ENCODE assay signal across 28 mouse cellular contexts in the genomic region with DNA sequence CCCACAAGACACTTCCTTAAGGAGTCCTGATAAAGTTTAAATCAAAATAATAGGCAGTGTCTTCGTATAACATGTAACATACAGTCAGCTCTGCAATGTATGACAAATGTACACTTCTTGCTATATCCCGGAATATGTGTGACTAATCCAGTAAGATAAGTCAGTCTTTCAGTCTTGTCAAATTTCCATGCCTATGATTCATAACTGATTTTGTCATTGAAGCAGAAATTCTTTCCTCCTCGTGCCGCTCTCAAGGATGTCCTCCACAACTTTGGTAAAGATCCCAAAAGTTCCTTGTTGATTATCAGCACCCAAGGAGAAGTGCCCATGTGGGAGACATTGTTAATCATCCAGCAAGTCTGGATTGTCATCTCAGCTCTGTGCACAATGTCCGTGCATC.
"Had no signal": no experiment of that assay in that cellular context is flagged by ENCODE, and none has a peak within 500 bp of the region (broad histone marks: within the 10 kb centered on the region; RNA-seq: fewer than 3 reads in every experiment).

No protein-coding gene starts in this region.

- H3K4me2 ChIP-seq: heart, embryonic 11.5 days; heart, embryonic 13.5 days; heart, embryonic 15.5 days; hindbrain, embryonic 12.5 days; hindbrain, embryonic 14.5 days; intestine, embryonic 15.5 days; limb, embryonic 12.5 days; liver, embryonic 11.5 days; liver, embryonic 13.5 days; liver, embryonic 15.5 days had no signal

- H3K4me1 ChIP-seq: heart, embryonic 13.5 days; heart, embryonic 15.5 days; hindbrain, embryonic 12.5 days; intestine, embryonic 15.5 days; limb, embryonic 10.5 days; limb, embryonic 12.5 days; liver, embryonic 13.5 days; liver, embryonic 15.5 days had no signal

- H3K4me3 ChIP-seq: gastrocnemius, adult 2 months; heart, adult 2 months; heart, embryonic 13.5 days; heart, embryonic 15.5 days; hindbrain, embryonic 12.5 days; intestine, embryonic 15.5 days; layer of hippocampus, adult 2 months; left cerebral cortex, adult 2 months; limb, embryonic 10.5 days; limb, embryonic 12.5 days; liver, embryonic 13.5 days; liver, embryonic 15.5 days had no signal

- H3K27me3 ChIP-seq: heart, embryonic 13.5 days; heart, embryonic 15.5 days; hindbrain, embryonic 12.5 days; intestine, embryonic 15.5 days; limb, embryonic 12.5 days; liver, embryonic 13.5 days; liver, embryonic 15.5 days had no signal

- H3K36me3 ChIP-seq: heart, embryonic 13.5 days; heart, embryonic 15.5 days; hindbrain, embryonic 12.5 days; intestine, embryonic 15.5 days; limb, embryonic 10.5 days; limb, embryonic 12.5 days; liver, embryonic 13.5 days; liver, embryonic 15.5 days had no signal

- H3K9ac ChIP-seq: heart, embryonic 13.5 days; heart, embryonic 15.5 days; hindbrain, embryonic 12.5 days; hindbrain, embryonic 14.5 days; intestine, embryonic 15.5 days; limb, embryonic 12.5 days; liver, embryonic 13.5 days; liver, embryonic 15.5 days had no signal

- H3K27ac ChIP-seq: gastrocnemius, adult 2 months; heart, adult 2 months; heart, embryonic 13.5 days; heart, embryonic 15.5 days; hindbrain, embryonic 12.5 days; hindbrain, embryonic 14.5 days; intestine, embryonic 15.5 days; layer of hippocampus, adult 2 months; left cerebral cortex, adult 2 months; limb, embryonic 10.5 days; limb, embryonic 12.5 days; liver, embryonic 13.5 days; liver, embryonic 15.5 days had no signal

- DNase-seq: gastrocnemius, adult 2 months; gastrocnemius, postnatal 10 days; gastrocnemius, postnatal 25 days; heart, adult 2 months; heart, postnatal 14 days; heart, postnatal 36 days; kidney, adult 18-20 months; kidney, adult 8-10 months; kidney, postnatal 10 days; kidney, postnatal 25 days; kidney, postnatal 4 days; liver; liver, embryonic 13.5 days had no signal

- ATAC-seq: hindbrain, embryonic 16.5 days; inflammation-experienced regulatory T-cells, adult 6 months; intestine, embryonic 15.5 days; intestine, postnatal 0 days had no signal

- H3K9me3 ChIP-seq: heart, embryonic 13.5 days; heart, embryonic 15.5 days; hindbrain, embryonic 12.5 days; intestine, embryonic 15.5 days; limb, embryonic 10.5 days; limb, embryonic 12.5 days; liver, embryonic 13.5 days; liver, embryonic 15.5 days had no signal
